Mouse (Mus musculus): Measurements from ENCODE around the gene Hoxc6. TPM values are rescaled to one million over a fixed set of nuclear protein-coding genes. Genes with fewer than 3 reads are reported as not detected.

Gene Hoxc6
- polyA plus RNA-seq, 1 experiment from 2014 or later: not detected

DNA sequence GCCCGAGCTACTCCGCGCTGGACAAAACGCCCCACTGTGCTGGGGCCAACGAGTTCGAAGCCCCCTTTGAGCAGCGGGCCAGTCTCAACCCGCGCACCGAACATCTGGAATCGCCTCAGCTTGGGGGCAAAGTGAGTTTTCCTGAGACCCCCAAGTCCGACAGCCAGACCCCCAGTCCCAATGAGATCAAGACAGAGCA lies 30.8 kb upstream of the Hoxc6 start, which contains the start of gene Hoxc5:
TSS of gene Hoxc5 (plus strand) at position 132 of the 199 bp plus-strand sequence.
- Histone ChIP-seq H3K9me3 (ENCODE audit: low read length) (no peaks in the 10 kb centered on the region), H3K27me3 (ENCODE audit: insufficient read depth, low read length) (peaks cover 100% of the 10 kb centered on the region), H3K4me2 (ENCODE audit: low read depth, low read length) (no peak within 1 kb of the TSS), H3K36me3 (replicated peaks; ENCODE audit: insufficient read depth, low read length) (no peaks in the 10 kb centered on the region), H3K4me1 (ENCODE audit: insufficient read depth) (no peaks in the 10 kb centered on the region), H3K4me3 (ENCODE audit: low read depth, low read length) (no peak within 1 kb of the TSS), H3K27ac (ENCODE audit: low read depth) (no peak within 1 kb of the TSS), H3K9ac (replicated peaks) (no peak within 1 kb of the TSS)
- WGBS (ENCODE audit: insufficient replicate concordance): 2% methylated on average over 12 of the region's 12 CpGs
- TF ChIP-seq EP300 (IDR thresholded peaks at IDR 0.05; ENCODE audit: low read depth): no peak
- TF ChIP-seq CTCF (IDR thresholded peaks at IDR 0.05; ENCODE audit: low read depth): no peak
- no peak for ATAC-seq
- no peak for DNase-seq

- H3K27me3 ChIP-seq (ENCODE audit: insufficient read depth, low read length): peaks cover 100% of the 10 kb centered on the region
- WGBS (ENCODE audit: insufficient replicate concordance): 4% methylated on average over 34 of the region's 34 CpGs
- H3K9ac ChIP-seq (replicated peaks): no peak overlapping the region
Observed at GRCm38 (mm10) chr15:102967511-102968397, 30.3 kb upstream of the Hoxc6 start.

GRCm38 (mm10) chr15:102969296-102969695 lies 28.8 kb upstream of the Hoxc6 start:
- no peak for DNase-seq
- no peak for TF ChIP-seq CTCF (IDR thresholded peaks at IDR 0.05; ENCODE audit: low read depth)
- no peak for TF ChIP-seq EP300 (IDR thresholded peaks at IDR 0.05; ENCODE audit: low read depth)
- Histone ChIP-seq H3K36me3 (replicated peaks; ENCODE audit: insufficient read depth, low read length) (no peaks in the 10 kb centered on the region), H3K4me1 (ENCODE audit: insufficient read depth) (no peaks in the 10 kb centered on the region), H3K9ac (replicated peaks) (no peak overlapping the region), H3K4me3 (ENCODE audit: low read depth, low read length) (no peak overlapping the region), H3K27me3 (ENCODE audit: insufficient read depth, low read length) (peaks cover 100% of the 10 kb centered on the region), H3K4me2 (ENCODE audit: low read depth, low read length) (no peak overlapping the region), H3K9me3 (ENCODE audit: low read length) (no peaks in the 10 kb centered on the region), H3K27ac (ENCODE audit: low read depth) (no peak overlapping the region)
- no peak for ATAC-seq
- WGBS (ENCODE audit: insufficient replicate concordance): 45% methylated on average over 1 of the region's 1 CpGs

More at GRCm38 (mm10) chr15:102967511-102968397, 30.3 kb upstream of the Hoxc6 start:
- Histone ChIP-seq H3K27ac (ENCODE audit: low read depth) (no peak overlapping the region), H3K9me3 (ENCODE audit: low read length) (no peaks in the 10 kb centered on the region), H3K4me2 (ENCODE audit: low read depth, low read length) (no peak overlapping the region), H3K4me1 (ENCODE audit: insufficient read depth) (no peaks in the 10 kb centered on the region), H3K4me3 (ENCODE audit: low read depth, low read length) (no peak overlapping the region), H3K36me3 (replicated peaks; ENCODE audit: insufficient read depth, low read length) (no peaks in the 10 kb centered on the region)
- ATAC-seq (no peak), DNase-seq (no peak)
- TF ChIP-seq EP300 (IDR thresholded peaks at IDR 0.05; ENCODE audit: low read depth) (no peak), CTCF (IDR thresholded peaks at IDR 0.05; ENCODE audit: low read depth) (no peak)

- Histone ChIP-seq H3K36me3 (replicated peaks; ENCODE audit: insufficient read depth, low read length) (no peaks in the 10 kb centered on the region), H3K9me3 (ENCODE audit: low read length) (no peaks in the 10 kb centered on the region), H3K4me1 (ENCODE audit: insufficient read depth) (no peaks in the 10 kb centered on the region), H3K27ac (ENCODE audit: low read depth) (no peak overlapping the region), H3K27me3 (ENCODE audit: insufficient read depth, low read length) (peaks cover 98% of the 10 kb centered on the region), H3K9ac (replicated peaks) (no peak overlapping the region), H3K4me2 (ENCODE audit: low read depth, low read length) (no peak overlapping the region), H3K4me3 (ENCODE audit: low read depth, low read length) (no peak overlapping the region)
- TF ChIP-seq EP300 (IDR thresholded peaks at IDR 0.05; ENCODE audit: low read depth) (no peak), CTCF (IDR thresholded peaks at IDR 0.05; ENCODE audit: low read depth) (peak; percentile 16; the same call in 1 of the 2 replicates)
- 2% methylated on average over 12 of the region's 12 CpGs for WGBS (ENCODE audit: insufficient replicate concordance)
- ATAC-seq: no peak
- DNase-seq: no peak
Observed at GRCm38 (mm10) chr15:102970740-102971139, 27.3 kb upstream of the Hoxc6 start.

- 2% methylated on average over 21 of the region's 21 CpGs for WGBS (ENCODE audit: insufficient replicate concordance)
- H3K27me3 ChIP-seq (ENCODE audit: insufficient read depth, low read length): peaks cover 98% of the 10 kb centered on the region
- ATAC-seq: no peak
Observed at GRCm38 (mm10) chr15:102972254-102972653, 25.8 kb upstream of the Hoxc6 start.

GRCm38 (mm10) chr15:102972753-102973152 lies 25.3 kb upstream of the Hoxc6 start:
- no peak for ATAC-seq
- Histone ChIP-seq H3K4me2 (ENCODE audit: low read depth, low read length) (no peak overlapping the region), H3K9ac (replicated peaks) (no peak overlapping the region), H3K4me3 (ENCODE audit: low read depth, low read length) (no peak overlapping the region), H3K4me1 (ENCODE audit: insufficient read depth) (peaks cover 8% of the 10 kb centered on the region), H3K27me3 (ENCODE audit: insufficient read depth, low read length) (peaks cover 98% of the 10 kb centered on the region), H3K27ac (ENCODE audit: low read depth) (no peak overlapping the region), H3K36me3 (replicated peaks; ENCODE audit: insufficient read depth, low read length) (no peaks in the 10 kb centered on the region), H3K9me3 (ENCODE audit: low read length) (no peaks in the 10 kb centered on the region)
- WGBS (ENCODE audit: insufficient replicate concordance): 8% methylated on average over 6 of the region's 6 CpGs
- no peak for DNase-seq
- TF ChIP-seq EP300 (IDR thresholded peaks at IDR 0.05; ENCODE audit: low read depth) (no peak), CTCF (IDR thresholded peaks at IDR 0.05; ENCODE audit: low read depth) (no peak)

More at GRCm38 (mm10) chr15:102972254-102972653, 25.8 kb upstream of the Hoxc6 start:
- peaks cover 5% of the 10 kb centered on the region for H3K4me1 ChIP-seq (ENCODE audit: insufficient read depth)
- no peak overlapping the region for H3K27ac ChIP-seq (ENCODE audit: low read depth)
- no peaks in the 10 kb centered on the region for H3K9me3 ChIP-seq (ENCODE audit: low read length)
- H3K4me3 ChIP-seq (ENCODE audit: low read depth, low read length): no peak overlapping the region
- no peak for TF ChIP-seq CTCF (IDR thresholded peaks at IDR 0.05; ENCODE audit: low read depth)
- TF ChIP-seq EP300 (IDR thresholded peaks at IDR 0.05; ENCODE audit: low read depth): no peak
- DNase-seq: no peak
- H3K36me3 ChIP-seq (replicated peaks; ENCODE audit: insufficient read depth, low read length): no peaks in the 10 kb centered on the region
- H3K9ac ChIP-seq (replicated peaks): no peak overlapping the region
- H3K4me2 ChIP-seq (ENCODE audit: low read depth, low read length): no peak overlapping the region

Data from liver, postnatal 0 days (tissue).